Mouse (Mus musculus) liver, embryonic 11.5 days (tissue): ENCODE results near the gene BC048562. TPM values are rescaled to one million over a fixed set of nuclear protein-coding genes. Genes with fewer than 3 reads are reported as not detected.

ENCODE experiments used
- ATAC-seq: fragments of 200-750 bp; cut with Nextera tagmentation; replicated peaks from 2 replicates; pipeline ENCODE4 v1.8.0; 2017; ENCODE audit warnings: moderate number of reproducible peaks, mild to moderate bottlenecking, moderate TSS enrichment, moderate library complexity; ENCODE audit not compliant: low FRiP score
- DNase-seq: peaks from one replicate; pipeline ENCODE4 v3.0.0-alpha.2; 2017; ENCODE audit warnings: low spot score
- H3K27ac ChIP-seq: fragments of 300-500 bp; sonication (generic); 2 replicates; pipeline ENCODE4 v1.5.1; 2014; ENCODE audit warnings: mild to moderate bottlenecking, low read depth, low read length, control low read depth
- H3K27me3 ChIP-seq: fragments of 300-500 bp; sonication (generic); replicated peaks from 2 replicates; pipeline ENCODE4 v1.6.1; 2014; ENCODE audit warnings: low read length, mixed read lengths; ENCODE audit not compliant: control insufficient read depth, insufficient read depth
- H3K36me3 ChIP-seq: fragments of 300-500 bp; sonication (generic); 2 replicates; pipeline ENCODE4 v1.6.1; 2014; ENCODE audit warnings: mild to moderate bottlenecking, low read length, moderate library complexity, mixed read lengths; ENCODE audit not compliant: control insufficient read depth, insufficient read depth
- H3K4me1 ChIP-seq: fragments of 300-500 bp; sonication (generic); replicated peaks from 2 replicates; pipeline ENCODE4 v1.6.1; 2014; ENCODE audit warnings: low read length, mixed read lengths; ENCODE audit not compliant: control insufficient read depth, insufficient read depth
- H3K4me2 ChIP-seq: fragments of 300-500 bp; sonication (generic); 2 replicates; pipeline ENCODE4 v1.6.1; 2014; ENCODE audit warnings: mild to moderate bottlenecking, control low read depth, moderate library complexity
- H3K4me3 ChIP-seq: fragments of 300-500 bp; sonication (generic); 2 replicates; pipeline ENCODE4 v1.5.1; 2014; ENCODE audit warnings: low read depth, low read length, control low read depth
- H3K9ac ChIP-seq: fragments of 300-500 bp; sonication (generic); 2 replicates; pipeline ENCODE4 v1.6.1; 2014; ENCODE audit warnings: low read depth, low read length, control low read depth
- H3K9me3 ChIP-seq: fragments of 300-500 bp; sonication (generic); 2 replicates; pipeline ENCODE4 v1.6.1; 2016; ENCODE audit warnings: low read length, inconsistent platforms, mixed read lengths; ENCODE audit not compliant: control insufficient read depth
- WGBS: fragments of 180-500 bp; shearing (Covaris S2); extraction: QIAGEN DNeasy Blood & Tissue Kit; methylation state at CpG from one replicate; pipeline ENCODE4 v1.1.7; 2014; 5-methylcytosine and 5-hydroxymethylcytosine counted together
- polyA plus RNA-seq: library from polyadenylated mRNA; unstranded; fragments of >200 nt; fragmentation: Nextera tagmentation; extraction: Ambion mirVana; gene quantifications from 2 replicates; pipeline ENCODE4 v1.2.1, GENCODE M21; 2014

The BC048562 gene
- polyA plus RNA-seq, 1 experiment from 2014 or later = not detected

DNA sequence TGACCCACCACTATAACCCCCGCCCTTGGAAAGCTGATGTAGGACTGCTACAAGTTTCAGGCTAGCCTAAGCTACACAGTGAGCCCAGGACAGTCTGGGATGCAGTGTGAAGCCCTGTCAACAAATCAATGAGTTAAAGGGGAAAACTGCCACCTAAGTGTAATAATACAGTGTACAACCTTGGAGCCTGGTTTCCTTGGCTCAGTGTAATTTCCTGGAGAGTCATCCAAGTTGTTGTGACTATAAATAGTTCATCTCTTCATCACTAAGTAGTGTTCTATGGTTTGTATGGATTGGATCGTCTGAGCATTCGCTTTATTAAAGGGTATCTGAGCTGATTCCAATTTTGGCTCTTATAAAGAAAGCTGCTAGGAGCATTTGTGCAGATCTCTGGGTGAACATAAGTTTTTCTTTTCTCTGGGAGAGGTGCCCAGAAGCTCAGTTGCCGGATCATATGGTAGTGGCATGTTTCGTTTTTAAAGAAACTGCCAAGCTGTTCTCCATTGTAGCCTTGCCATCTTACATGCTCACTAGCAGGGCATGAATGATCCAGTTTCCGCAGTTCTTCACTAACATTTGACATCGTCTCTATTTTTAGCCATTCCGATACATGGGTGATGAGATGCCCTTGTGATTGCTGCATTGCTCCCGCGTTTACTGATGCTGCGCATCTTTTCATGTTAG is 5.1 kb downstream of the BC048562 start:
- WGBS = 88% methylated on average over 11 of the region's 11 CpGs
- Histone ChIP-seq H3K4me3 (no peak overlapping the region), H3K9ac (no peak overlapping the region), H3K4me2 (no peak overlapping the region), H3K4me1 (no peaks in the 10 kb centered on the region; the same call in 1 of the 2 replicates), H3K36me3 (no peaks in the 10 kb centered on the region), H3K27me3 (no peaks in the 10 kb centered on the region), H3K9me3 (no peaks in the 10 kb centered on the region), H3K27ac (no peak overlapping the region)
- ATAC-seq (no peak), DNase-seq (no peak)

DNA sequence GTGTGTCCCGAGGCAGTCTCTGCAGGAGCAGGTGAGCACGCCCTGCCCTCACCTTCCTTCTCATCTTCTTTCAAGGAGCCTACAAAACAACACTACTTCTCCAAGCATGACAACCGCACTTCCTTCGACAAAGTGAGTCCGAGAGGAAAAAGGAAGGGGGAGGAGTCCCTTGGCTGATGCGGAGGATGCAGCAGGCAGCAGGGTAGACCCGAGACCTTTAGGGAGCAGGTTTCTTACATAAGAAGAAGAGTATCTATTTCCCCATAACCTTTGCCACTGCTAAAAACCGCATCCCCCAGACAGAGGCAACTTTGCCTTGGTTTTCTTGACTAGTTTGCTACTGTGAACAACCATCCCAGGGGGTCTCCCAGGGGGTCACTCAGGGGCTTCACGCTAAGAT is 8.8 kb downstream of the BC048562 start:
- no peak overlapping the region for H3K9ac ChIP-seq

DNA sequence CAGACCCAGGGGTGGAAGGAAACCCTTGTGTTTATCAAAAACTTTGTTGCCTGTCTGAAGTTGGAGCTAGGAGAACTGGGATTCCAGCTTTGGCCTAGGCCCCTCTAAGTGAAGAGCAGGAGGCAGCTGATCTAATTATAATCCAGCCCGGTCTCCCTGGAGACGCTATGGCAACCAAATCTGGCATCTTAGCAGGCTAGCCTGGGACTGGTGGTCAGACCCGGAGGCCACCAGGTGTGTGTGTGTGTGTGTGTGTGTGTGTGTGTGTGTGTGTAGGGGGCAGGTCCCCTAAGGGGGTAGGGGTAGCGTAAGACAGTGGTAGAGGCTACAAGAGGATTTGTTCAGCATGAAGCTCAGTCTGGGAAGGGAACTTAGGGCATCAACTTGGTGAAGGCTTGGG is 13.6 kb downstream of the BC048562 start:
- no peaks in the 10 kb centered on the region for H3K9me3 ChIP-seq
- DNase-seq (no peak), ATAC-seq (no peak)
- peak overlapping the region; percentile 70 for H3K9ac ChIP-seq
- peaks cover 41% of the 10 kb centered on the region for H3K4me1 ChIP-seq
- H3K36me3 ChIP-seq = peaks cover 4% of the 10 kb centered on the region; the same call in 1 of the 2 replicates
- H3K27me3 ChIP-seq = no peaks in the 10 kb centered on the region
- H3K27ac ChIP-seq = peak overlapping the region; percentile 13; the same call in 1 of the 2 replicates
- H3K4me2 ChIP-seq = peak overlapping the region; percentile 98
- WGBS = 70% methylated on average over 4 of the region's 4 CpGs
- H3K4me3 ChIP-seq = peak overlapping the region; percentile 65

More for the DNA sequence above, 8.8 kb downstream of the BC048562 start:
- ATAC-seq (no peak), DNase-seq (no peak)
- Histone ChIP-seq H3K4me2 (no peak overlapping the region), H3K36me3 (peaks cover 4% of the 10 kb centered on the region; the same call in 1 of the 2 replicates), H3K4me3 (no peak overlapping the region), H3K27ac (no peak overlapping the region), H3K27me3 (no peaks in the 10 kb centered on the region), H3K4me1 (peaks cover 8% of the 10 kb centered on the region), H3K9me3 (no peaks in the 10 kb centered on the region)
- 50% methylated on average over 9 of the region's 9 CpGs for WGBS

DNA sequence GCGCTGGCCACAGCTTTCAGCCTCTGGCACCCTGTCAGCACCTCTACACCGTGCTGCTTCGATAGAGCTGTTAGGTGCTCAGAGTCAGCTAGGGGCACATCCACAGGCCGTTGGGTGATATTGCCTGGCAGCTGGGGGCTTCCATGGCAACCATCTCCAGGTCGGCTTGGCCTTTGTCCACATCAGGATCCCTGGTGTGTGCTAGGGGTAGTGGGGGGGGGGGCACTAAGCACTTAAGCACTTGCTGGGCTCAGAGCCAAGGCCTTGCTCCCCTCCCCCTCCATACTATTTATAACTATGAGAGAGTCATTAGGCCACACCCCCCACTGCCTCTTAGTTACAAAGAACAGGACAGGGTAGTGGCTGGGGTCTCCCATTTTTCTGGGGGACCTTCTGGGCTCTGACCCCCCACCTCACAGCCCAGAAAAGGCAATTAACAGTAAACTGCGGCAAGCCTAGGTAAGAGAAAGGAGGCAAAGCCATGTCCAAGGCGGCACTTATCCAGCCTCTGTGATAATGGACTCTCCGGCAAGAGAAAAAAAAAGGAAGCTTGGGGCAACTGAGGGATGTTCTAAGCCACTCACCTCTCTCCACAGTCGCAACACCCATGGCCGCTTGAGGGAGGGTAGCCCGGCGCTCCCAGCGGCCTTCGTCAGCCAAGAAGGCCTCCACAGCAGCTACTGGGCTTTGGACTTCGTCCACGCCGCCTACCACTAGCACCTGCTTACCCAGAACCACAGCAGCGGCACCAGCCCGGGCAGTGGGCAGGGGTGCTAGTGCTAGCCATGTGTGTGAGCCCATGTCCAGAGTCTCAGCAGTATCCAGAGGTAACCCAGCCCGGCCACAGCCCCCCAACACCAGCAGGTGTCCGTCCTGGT is 14.2 kb downstream of the BC048562 start:
- no peaks in the 10 kb centered on the region for H3K27me3 ChIP-seq
- no peaks in the 10 kb centered on the region for H3K9me3 ChIP-seq
- WGBS = 63% methylated on average over 21 of the region's 21 CpGs
- peak overlapping the region; percentile 65 for H3K4me3 ChIP-seq
- peak overlapping the region; percentile 90 for H3K27ac ChIP-seq
- H3K4me1 ChIP-seq = peaks cover 41% of the 10 kb centered on the region
- peak overlapping the region; percentile 98 for H3K4me2 ChIP-seq
- H3K36me3 ChIP-seq = peaks cover 4% of the 10 kb centered on the region; the same call in 1 of the 2 replicates
- H3K9ac ChIP-seq = peak overlapping the region; percentile 70
- peak; percentile 6; the same call in 1 of the 2 replicates for ATAC-seq
- DNase-seq = no peak

DNA sequence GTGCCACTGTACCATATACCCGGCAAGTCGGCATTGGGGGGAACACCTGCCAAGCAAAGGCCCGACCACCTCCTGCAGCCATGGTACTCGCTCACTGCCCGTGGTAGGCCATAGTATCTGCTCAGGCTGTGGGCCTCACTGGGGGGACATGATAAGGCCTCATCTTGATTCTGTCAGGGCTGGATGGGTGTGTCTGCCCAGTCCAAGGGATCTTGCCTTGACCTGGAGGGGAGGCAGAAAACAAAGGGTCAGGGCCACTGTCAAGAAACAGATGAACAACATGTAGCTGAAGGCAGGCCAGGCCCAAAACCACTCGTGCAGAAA is 14.8 kb downstream of the BC048562 start:
- Histone ChIP-seq H3K9me3 (no peaks in the 10 kb centered on the region), H3K36me3 (peaks cover 4% of the 10 kb centered on the region; the same call in 1 of the 2 replicates), H3K4me2 (peak overlapping the region; percentile 98), H3K27me3 (no peaks in the 10 kb centered on the region), H3K4me1 (peaks cover 46% of the 10 kb centered on the region), H3K9ac (peak overlapping the region; percentile 70), H3K27ac (peak overlapping the region; percentile 90), H3K4me3 (peak overlapping the region; percentile 65)
- WGBS = 47% methylated on average over 6 of the region's 6 CpGs
- ATAC-seq (peak; percentile 66), DNase-seq (peak; percentile 45)

DNA sequence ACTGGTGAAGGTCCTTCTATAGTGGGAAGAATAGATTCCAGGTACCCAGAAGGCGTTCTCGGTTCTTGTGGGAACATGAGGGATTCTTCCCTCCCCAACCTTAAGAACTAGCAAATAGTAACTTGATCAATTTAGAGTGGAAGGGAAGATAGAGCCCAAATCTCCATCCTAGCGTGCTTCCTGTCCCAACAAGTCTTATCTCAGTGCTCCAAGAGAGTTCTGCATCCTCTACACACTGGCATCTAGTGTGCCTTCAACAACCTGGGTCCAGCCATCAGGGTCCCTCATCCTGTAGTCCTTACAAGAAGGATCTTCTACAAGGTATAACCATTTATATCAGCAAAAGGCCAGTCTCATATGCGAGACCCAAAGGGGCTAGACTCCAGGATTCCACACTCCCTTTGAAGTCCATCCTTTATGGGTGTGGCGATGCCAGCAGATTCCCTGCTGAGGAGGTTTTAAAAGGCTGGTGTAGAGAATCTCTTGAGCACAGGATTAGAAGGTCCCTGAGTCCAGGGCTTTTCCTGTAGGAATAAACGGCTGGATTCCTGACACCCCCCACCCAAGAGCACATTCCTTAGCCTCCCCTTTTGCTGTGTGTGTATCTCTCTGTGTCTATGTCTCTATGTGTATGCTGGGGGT is 15.4 kb downstream of the BC048562 start:
- Histone ChIP-seq H3K4me3 (peak overlapping the region; percentile 65), H3K4me1 (peaks cover 47% of the 10 kb centered on the region), H3K9ac (peak overlapping the region; percentile 70), H3K4me2 (peak overlapping the region; percentile 98), H3K27ac (peak overlapping the region; percentile 90), H3K36me3 (peaks cover 4% of the 10 kb centered on the region; the same call in 1 of the 2 replicates), H3K27me3 (no peaks in the 10 kb centered on the region), H3K9me3 (no peaks in the 10 kb centered on the region)
- DNase-seq (no peak), ATAC-seq (no peak; the same call in 1 of the 2 replicates)
- WGBS = 47% methylated on average over 6 of the region's 6 CpGs

DNA sequence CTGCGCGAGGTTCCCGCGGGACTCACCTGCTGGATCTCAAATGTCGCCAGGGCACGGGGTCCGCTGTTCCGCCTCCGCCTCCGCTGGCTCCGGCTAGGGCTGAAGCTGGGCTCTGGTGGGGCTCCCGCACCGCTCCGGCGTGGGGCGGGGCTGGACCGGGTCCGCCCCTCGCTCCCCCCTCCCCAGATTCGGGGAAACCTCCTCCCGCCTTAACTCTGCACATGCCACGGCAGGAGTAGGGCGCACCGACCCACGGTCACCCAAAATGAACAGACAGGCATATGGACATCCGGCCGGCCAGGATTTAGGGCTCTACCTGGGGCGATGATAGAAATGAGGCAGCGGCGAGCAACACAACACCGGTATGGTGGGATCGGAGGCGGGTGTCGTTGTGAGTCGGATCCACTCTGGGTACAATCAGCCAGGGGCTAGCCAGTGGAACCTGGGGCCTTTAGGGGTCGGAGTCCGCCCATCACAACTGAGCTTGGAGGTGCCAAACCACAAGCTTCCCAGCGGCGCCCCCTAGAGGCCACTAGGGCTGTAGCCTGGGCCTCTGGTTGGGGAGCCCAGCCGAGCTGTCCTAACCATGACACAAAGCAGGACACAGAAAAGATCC is 16.1 kb downstream of the BC048562 start:
- Histone ChIP-seq H3K4me1 (peaks cover 47% of the 10 kb centered on the region), H3K36me3 (peaks cover 4% of the 10 kb centered on the region; the same call in 1 of the 2 replicates), H3K4me3 (peak overlapping the region; percentile 65), H3K27ac (peak overlapping the region; percentile 90), H3K9ac (peak overlapping the region; percentile 70), H3K9me3 (no peaks in the 10 kb centered on the region), H3K4me2 (peak overlapping the region; percentile 98), H3K27me3 (no peaks in the 10 kb centered on the region)
- 1% methylated on average over 40 of the region's 40 CpGs for WGBS
- ATAC-seq (peak; percentile 78), DNase-seq (peak; percentile 91)

DNA sequence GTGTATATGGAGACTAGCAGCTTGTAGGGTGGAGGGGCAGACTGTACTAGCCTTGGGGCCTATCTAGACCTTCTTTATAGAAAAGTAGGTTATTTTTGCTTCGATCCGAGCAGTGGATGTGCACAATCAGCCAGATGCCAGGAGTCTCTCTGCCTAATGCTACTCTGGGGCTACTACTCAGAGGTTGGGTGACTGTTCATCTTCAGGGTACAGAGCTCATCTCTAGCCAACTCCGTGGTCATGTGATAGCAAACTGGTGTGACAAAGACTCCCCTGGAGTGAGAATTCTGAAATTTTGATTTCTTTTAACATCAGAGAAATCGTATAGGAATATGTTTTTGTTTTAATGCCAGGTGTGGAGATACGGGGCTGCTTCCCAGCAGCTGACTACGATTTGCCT is 16.6 kb downstream of the BC048562 start:
- Histone ChIP-seq H3K4me3 (peak overlapping the region; percentile 65), H3K27me3 (no peaks in the 10 kb centered on the region), H3K4me2 (peak overlapping the region; percentile 98), H3K36me3 (peaks cover under 1% of the 10 kb centered on the region; the same call in 1 of the 2 replicates), H3K9me3 (no peaks in the 10 kb centered on the region), H3K9ac (peak overlapping the region; percentile 70; the same call in 1 of the 2 replicates), H3K27ac (peak overlapping the region; percentile 41; the same call in 1 of the 2 replicates), H3K4me1 (peaks cover 47% of the 10 kb centered on the region)
- peak; percentile 12; the same call in 1 of the 2 replicates for ATAC-seq
- 44% methylated on average over 6 of the region's 6 CpGs for WGBS
- no peak for DNase-seq
